Mouse (Mus musculus) layer of hippocampus, postnatal 10 days (tissue): ENCODE results near the gene Tfap2b. TPM values are rescaled to one million over a fixed set of nuclear protein-coding genes. Genes with fewer than 3 reads are reported as not detected.

ENCODE experiments used
- DNase-seq, 2 experiments: peaks; one replicate each; pipeline ENCODE4 v3.0.0; 2021; ENCODE audit warnings: low spot score in 2 of 2
- long read RNA-seq: library from polyadenylated mRNA; stranded (forward); transcript quantifications from one replicate; pipeline ENCODE4 v2.0.0, GENCODE M21; 2023
- total RNA-seq, 2 experiments: library from RNA; stranded (reverse); gene quantifications; 2 replicates each; pipeline ENCODE4 v1.2.3; 2021

The Tfap2b gene
- total RNA-seq, result under 1 TPM; 0.11 to 0.50 TPM
- long read RNA-seq, result 0 reads

- DNase-seq, result no peak
These were observed at the start of gene Tfap2b for GRCm38 (mm10) chr1:19208641-19209358. Tfap2b (plus strand) TSS chr1:19208914.

GRCm38 (mm10) chr1:19178742-19179397 is 29.8 kb upstream of the Tfap2b start:
- peak; percentile 8 to 29 for DNase-seq

GRCm38 (mm10) chr1:19205649-19206048 is 3.1 kb upstream of the Tfap2b start:
- peak; percentile 56 to 68 for DNase-seq

DNA sequence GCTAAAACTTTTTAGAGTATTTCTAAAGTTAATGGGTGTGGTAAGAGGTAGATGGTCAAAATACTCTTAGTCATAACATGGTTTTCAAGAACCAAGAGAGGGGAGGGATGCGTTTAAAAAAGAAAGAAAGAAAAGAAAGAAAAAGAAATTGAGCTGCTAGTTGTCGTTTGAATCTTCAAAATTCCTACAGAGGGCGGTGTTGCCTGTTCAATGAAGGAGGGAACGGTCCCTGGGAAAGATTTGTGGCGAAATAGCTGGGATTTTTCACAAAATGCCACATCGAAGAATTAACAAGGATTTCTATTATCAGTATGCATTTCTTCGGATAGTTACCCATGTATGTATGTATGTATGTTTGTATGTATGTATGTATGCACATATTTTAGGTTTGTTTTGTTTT is 2.5 kb upstream of the Tfap2b start:
- DNase-seq, result no peak

DNA sequence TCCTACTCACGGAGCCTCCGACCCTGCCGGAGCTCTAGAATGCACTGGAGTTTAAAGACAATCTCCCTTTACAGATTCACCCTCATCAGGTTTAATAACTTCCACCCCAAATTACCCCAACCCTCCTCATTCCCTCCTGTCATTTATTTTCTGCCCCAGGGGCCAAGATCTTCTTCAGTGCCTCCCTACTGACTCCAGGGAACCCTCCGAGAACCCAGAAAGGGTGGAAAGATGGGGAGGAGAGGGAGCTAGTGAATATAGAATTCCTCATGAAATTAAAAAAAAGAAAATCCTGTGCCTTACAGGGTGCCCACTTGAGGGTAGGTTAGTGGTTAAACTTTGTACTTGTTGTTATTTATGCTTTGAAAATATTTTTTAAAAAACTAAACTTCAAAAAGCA is 1.1 kb upstream of the Tfap2b start:
- no peak for DNase-seq

- DNase-seq, result no peak
These were observed 638 bp downstream of the Tfap2b start for GRCm38 (mm10) chr1:19209359-19209745.

GRCm38 (mm10) chr1:19209776-19210175 is 1.1 kb downstream of the Tfap2b start:
- DNase-seq, result no peak

- no peak for DNase-seq
These were observed 1.7 kb downstream of the Tfap2b start for GRCm38 (mm10) chr1:19210215-19211032.

GRCm38 (mm10) chr1:19211033-19211405 is 2.3 kb downstream of the Tfap2b start:
- no peak for DNase-seq

DNA sequence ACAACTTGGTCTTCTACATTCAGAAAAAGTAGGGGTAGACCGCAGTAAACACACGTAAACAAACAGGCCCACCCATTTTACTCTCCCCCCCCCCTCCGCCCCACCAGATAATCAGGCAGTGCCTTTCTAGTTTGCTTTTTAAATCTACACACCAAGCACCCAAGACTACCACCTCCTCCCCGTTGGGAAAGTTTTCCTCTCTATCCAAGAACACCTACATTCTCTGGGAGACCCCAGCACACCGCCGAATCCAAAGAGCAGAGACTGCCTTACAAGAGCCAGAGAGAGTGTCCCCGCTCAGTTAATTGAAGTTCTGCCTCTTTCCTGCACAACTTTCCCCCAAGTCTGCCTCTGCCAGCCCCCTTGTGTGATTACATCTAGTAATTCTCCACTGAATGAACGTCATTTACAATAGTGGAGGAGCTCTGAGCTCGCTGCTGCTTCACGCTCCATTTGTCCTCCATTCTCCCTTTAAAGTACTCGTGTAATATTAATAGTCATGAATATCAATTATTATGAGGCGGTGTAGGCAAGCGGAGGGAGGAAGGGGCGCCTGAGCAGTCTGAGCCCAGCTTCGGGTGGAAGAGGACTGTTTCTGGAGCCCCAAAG is 2.9 kb downstream of the Tfap2b start:
- no peak for DNase-seq

DNA sequence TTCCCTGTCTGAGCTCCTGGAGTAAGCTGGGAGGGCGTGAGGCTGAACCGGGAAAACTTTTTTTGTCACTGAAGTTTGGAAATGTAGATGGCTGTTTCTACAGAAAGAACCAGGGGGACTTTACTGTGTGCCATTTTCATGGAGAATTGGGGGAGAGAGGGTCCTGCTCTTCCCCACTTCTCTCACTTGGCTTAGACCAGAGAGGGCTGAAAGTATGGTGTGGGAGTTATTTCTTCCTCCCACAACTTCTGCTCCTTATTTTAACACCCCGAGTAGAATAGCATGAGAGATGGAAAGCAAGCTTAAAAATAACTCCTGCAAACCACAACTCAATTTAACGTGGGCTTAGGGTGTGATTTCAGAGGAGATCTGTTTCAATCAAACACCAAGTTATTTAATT is 4.0 kb downstream of the Tfap2b start:
- DNase-seq, result no peak

GRCm38 (mm10) chr1:19213171-19213570 is 4.5 kb downstream of the Tfap2b start:
- no peak for DNase-seq

DNA sequence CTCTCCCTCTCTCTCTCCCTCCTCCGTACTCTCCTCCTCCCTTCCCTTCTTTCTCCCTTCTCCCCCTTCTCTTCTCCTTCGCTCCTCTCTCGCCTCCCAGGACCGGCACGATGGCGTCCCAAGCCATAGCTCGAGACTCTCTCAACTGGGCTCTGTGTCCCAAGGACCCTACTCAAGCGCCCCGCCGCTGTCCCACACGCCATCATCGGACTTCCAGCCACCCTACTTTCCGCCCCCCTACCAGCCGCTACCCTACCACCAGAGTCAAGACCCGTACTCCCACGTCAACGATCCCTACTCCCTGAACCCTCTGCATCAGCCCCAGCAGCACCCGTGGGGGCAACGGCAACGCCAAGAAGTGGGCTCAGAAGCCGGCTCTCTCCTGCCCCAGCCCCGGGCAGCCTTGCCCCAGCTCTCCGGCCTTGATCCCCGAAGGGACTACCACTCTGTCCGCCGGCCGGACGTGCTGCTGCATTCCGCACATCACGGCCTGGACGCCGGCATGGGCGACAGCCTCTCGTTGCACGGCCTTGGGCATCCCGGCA is 5.2 kb downstream of the Tfap2b start:
- no peak for DNase-seq

GRCm38 (mm10) chr1:19217391-19217790 is 8.7 kb downstream of the Tfap2b start:
- no peak for DNase-seq

- DNase-seq, result no peak
These were observed 9.5 kb downstream of the Tfap2b start for GRCm38 (mm10) chr1:19218221-19218620.

DNA sequence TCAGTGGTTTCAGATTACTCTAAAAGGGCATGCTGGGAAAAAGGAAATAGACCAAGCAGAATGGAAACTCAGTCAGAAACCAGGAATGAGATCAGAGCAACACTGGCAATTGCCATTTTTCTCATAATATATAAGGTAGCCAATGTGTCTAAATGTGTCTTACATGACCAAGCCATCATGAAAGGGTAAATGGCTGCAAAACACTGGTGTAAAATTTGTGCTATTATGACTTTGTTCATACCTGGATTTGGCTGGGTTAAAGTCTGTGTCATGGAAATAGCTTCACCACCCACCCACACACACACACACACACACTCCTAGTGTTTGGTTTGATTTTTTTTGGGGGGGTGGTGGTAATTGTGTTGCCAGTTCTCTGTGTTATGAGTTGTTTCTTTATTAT is 10.7 kb downstream of the Tfap2b start:
- no peak for DNase-seq

DNA sequence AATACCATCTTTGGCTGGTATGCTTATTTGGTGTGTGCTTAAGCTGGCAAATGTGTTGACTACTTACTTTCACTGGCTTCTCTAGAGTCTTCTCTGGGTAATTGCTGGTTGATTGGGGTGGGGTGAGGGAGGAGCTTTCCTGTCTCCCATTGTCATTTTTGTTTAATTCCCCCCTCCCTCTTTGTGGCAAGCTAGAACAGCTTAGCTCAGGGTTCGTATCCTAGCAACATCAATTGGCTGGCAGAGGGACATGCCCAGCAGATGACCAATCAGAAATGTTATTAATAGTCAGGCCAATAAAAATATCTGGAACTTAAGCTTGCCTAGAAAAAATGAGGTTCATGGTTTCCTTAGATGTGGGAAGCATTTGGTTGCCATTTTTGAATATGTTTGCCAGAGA is 11.8 kb downstream of the Tfap2b start:
- DNase-seq, result no peak

DNA sequence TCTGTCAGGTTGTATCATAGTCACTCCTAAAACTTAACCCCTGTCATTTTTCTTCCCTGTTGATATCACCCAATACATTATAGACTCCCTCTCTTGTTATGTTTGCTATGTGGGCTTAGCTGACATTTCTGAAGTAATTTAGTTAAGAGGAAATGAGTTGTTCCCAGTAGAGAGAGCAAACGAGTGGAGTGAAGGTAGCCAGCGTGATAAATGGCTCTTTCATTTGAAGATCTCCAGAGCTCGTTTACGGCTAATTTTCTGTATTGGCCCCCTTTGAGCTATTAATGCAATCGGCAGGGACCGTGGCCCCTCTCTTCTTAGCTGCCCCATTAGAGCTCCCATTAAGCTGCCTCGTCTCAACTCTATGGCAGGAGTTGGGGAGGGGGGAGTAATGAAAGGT is 12.9 kb downstream of the Tfap2b start:
- DNase-seq, result no peak

GRCm38 (mm10) chr1:19226699-19227098 is 18.0 kb downstream of the Tfap2b start:
- DNase-seq, result no peak

DNA sequence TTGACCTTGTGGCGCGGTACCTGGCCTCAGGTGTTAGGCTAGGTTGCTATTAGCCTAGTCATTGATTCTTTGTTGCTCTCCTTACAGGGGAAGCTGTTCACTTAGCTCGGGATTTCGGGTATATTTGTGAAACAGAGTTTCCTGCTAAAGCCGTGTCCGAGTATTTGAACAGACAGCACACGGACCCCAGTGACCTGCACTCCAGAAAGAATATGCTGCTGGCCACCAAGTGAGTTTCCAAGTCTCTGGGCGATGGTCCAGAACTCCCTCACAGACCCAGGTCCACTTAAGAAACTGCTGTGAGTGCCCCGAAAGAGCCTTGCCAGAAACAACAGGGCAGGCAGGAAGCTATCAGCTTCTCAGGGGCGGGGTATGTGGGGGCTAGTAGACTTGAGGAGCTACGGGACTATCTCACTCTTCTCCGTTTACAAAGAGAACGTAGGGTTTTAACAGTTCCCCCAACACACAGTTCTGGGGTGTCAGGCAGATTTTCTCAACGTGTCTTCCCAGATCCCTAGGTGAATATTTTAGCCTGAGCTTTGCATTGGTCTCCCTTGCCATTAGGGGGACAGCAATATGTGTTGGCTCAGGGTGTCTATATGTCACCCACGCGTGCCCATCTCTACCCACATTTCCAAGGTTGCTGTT is 22.3 kb downstream of the Tfap2b start:
- DNase-seq, result no peak

DNA sequence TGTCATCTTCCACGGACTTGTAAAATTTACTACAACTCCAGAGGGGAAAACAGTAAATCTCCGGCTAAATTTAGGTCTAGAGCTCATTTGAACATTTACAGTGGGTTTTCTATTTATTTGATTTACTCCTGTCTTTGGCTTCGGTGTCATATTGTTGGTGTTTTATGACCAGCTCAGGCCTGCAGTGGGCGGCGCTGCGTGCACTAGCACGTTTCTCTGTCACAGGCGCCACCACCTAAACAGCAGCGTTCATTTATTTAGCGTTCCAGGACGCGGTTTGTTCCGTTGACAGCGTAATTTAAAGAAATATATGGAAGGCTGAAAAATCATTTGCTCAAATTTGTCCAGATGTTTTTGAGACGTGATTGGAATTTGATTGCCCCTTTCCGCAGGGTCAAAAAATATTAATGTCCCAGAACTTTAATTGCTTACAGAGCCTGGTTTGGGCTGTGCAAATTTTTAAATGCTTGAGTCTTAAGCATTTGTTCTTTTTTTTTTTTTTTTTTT is 22.9 kb downstream of the Tfap2b start:
- no peak for DNase-seq
